In genomic region chr1:144308313-144308712, GRCm38 (mm10) we compare ENCODE assay signal across 34 mouse cellular contexts. TPM values are rescaled to one million over a fixed set of nuclear protein-coding genes. Genes with fewer than 3 reads are reported as not detected.
DNase-seq lines count a peak whose midpoint lies in the region; ATAC-seq lines count a peak whose summit lies in the region.
"Had no signal": no experiment of that assay in that cellular context is flagged by ENCODE, and none has a peak within 500 bp of the region (broad histone marks: within the 10 kb centered on the region; RNA-seq: fewer than 3 reads in every experiment).

No protein-coding gene starts in this region.

- H3K79me2 ChIP-seq in macrophage (ENCODE audit: inconsistent target): no peaks in the 10 kb centered on the region

- H3K27ac ChIP-seq in macrophage: peak overlapping the region; percentile 64
- no peak overlapping the region for H3K27ac ChIP-seq in forebrain, embryonic 16.5 days (ENCODE audit: low read length)
- H3K27ac ChIP-seq in hindbrain, embryonic 14.5 days: no peak overlapping the region
- H3K27ac ChIP-seq: hindbrain, postnatal 0 days; left cerebral cortex, adult 2 months; limb, embryonic 15.5 days; liver, embryonic 14.5 days; neural tube, embryonic 12.5 days; stomach, embryonic 15.5 days had no signal

- intact Hi-C loops in left cerebral cortex, postnatal 36 days (cut with DNase I): no loop called here

- H3K4me2 ChIP-seq in forebrain, embryonic 16.5 days (ENCODE audit: low read length): no peak overlapping the region
- no peak overlapping the region for H3K4me2 ChIP-seq in hindbrain, embryonic 14.5 days (replicated peaks)
- H3K4me2 ChIP-seq: limb, embryonic 15.5 days; lung, embryonic 14.5 days; midbrain, embryonic 11.5 days; neural tube, embryonic 12.5 days; stomach, embryonic 15.5 days had no signal

- 18% methylated on average over 5 of the region's 5 CpGs for WGBS in macrophage (ENCODE audit: missing documents)
- WGBS in forebrain, embryonic 16.5 days: 88% methylated on average over 5 of the region's 5 CpGs
- WGBS in hindbrain, embryonic 14.5 days: 90% methylated on average over 5 of the region's 5 CpGs

- H3K9ac ChIP-seq in forebrain, embryonic 16.5 days (replicated peaks; ENCODE audit: low read depth, low read length): no peak overlapping the region
- no peak overlapping the region for H3K9ac ChIP-seq in hindbrain, embryonic 14.5 days
- H3K9ac ChIP-seq: limb, embryonic 15.5 days; liver, embryonic 14.5 days; lung, embryonic 14.5 days; neural tube, embryonic 12.5 days; stomach, embryonic 15.5 days had no signal

- no peaks in the 10 kb centered on the region for H3K4me1 ChIP-seq in forebrain, embryonic 16.5 days (replicated peaks; ENCODE audit: control insufficient read depth, insufficient read depth, low read length)
- H3K4me1 ChIP-seq in hindbrain, embryonic 14.5 days (replicated peaks; ENCODE audit: control insufficient read depth, insufficient read depth, low read length): no peaks in the 10 kb centered on the region
- H3K4me1 ChIP-seq: limb, embryonic 15.5 days; neural tube, embryonic 12.5 days; stomach, embryonic 15.5 days had no signal

- peak; percentile 66 for DNase-seq in CD4-positive helper T cell, adult 2 months (ENCODE audit: low read depth, low spot score)
- DNase-seq in natural killer cell, adult 2 months (ENCODE audit: low spot score in 2 of 2): peak; percentile 48 to 59
- DNase-seq in thymus, postnatal 0 days (ENCODE audit: low spot score): no peak
- DNase-seq in left cerebral cortex, postnatal 36 days (ENCODE audit: low spot score in 2 of 2): no peak
- DNase-seq in hindbrain, embryonic 14.5 days (ENCODE audit: low spot score): no peak
- DNase-seq: adrenal gland, postnatal 36 days; cerebellum, adult 11 months; cerebellum, postnatal 10 days; gastrocnemius, postnatal 36 days; heart, postnatal 36 days; kidney, adult 11 months; kidney, postnatal 4 days; layer of hippocampus, adult 9-11 months; left cerebral cortex, postnatal 4 days; lung, embryonic 14.5 days; lung, postnatal 36 days; retina, postnatal 1 day; right cerebral cortex, postnatal 25 days; thymus, adult 18-20 months; thymus, postnatal 4 days had no signal

- H3K4me3 ChIP-seq in macrophage (ENCODE audit: inconsistent target): no peak overlapping the region
- no peak overlapping the region for H3K4me3 ChIP-seq in forebrain, embryonic 16.5 days (replicated peaks; ENCODE audit: low read length)
- H3K4me3 ChIP-seq in hindbrain, embryonic 14.5 days (replicated peaks; ENCODE audit: low read length): no peak overlapping the region
- H3K4me3 ChIP-seq: left cerebral cortex, adult 2 months; limb, embryonic 15.5 days; neural tube, embryonic 12.5 days; stomach, embryonic 15.5 days had no signal

- H3K27me3 ChIP-seq in forebrain, embryonic 16.5 days (replicated peaks; ENCODE audit: control insufficient read depth, insufficient read depth, low read length): no peaks in the 10 kb centered on the region
- H3K27me3 ChIP-seq in hindbrain, embryonic 14.5 days (ENCODE audit: control insufficient read depth, insufficient read depth, low read length): no peaks in the 10 kb centered on the region
- H3K27me3 ChIP-seq: limb, embryonic 15.5 days; neural tube, embryonic 12.5 days; stomach, embryonic 15.5 days had no signal

- no peaks in the 10 kb centered on the region for H3K36me3 ChIP-seq in macrophage (ENCODE audit: inconsistent target)
- no peaks in the 10 kb centered on the region for H3K36me3 ChIP-seq in forebrain, embryonic 16.5 days (ENCODE audit: control insufficient read depth, insufficient read depth)
- no peaks in the 10 kb centered on the region for H3K36me3 ChIP-seq in hindbrain, embryonic 14.5 days (replicated peaks; ENCODE audit: control insufficient read depth, insufficient read depth)
- H3K36me3 ChIP-seq: limb, embryonic 15.5 days; neural tube, embryonic 12.5 days; stomach, embryonic 15.5 days had no signal

- ATAC-seq in activated CD4-positive, CD25-positive, alpha-beta regulatory T cell, adult 4 months: peak; percentile 22
- no peak for ATAC-seq in forebrain, embryonic 16.5 days
- ATAC-seq in hindbrain, embryonic 14.5 days (ENCODE audit: low FRiP score): no peak
- ATAC-seq: hindbrain, postnatal 0 days had no signal

- no peaks in the 10 kb centered on the region for H3K9me3 ChIP-seq in forebrain, embryonic 16.5 days (ENCODE audit: control insufficient read depth, low read length)
- H3K9me3 ChIP-seq in hindbrain, embryonic 14.5 days (ENCODE audit: control insufficient read depth, low read length): no peaks in the 10 kb centered on the region
- H3K9me3 ChIP-seq: limb, embryonic 15.5 days; neural tube, embryonic 12.5 days; stomach, embryonic 15.5 days had no signal

RNA-seq across cellular contexts. Expression of gene Rgs1, which starts 59.3 kb away (rescaled TPM):
- 100 to 1,000 TPM; 666 to 670 TPM for polyA plus RNA-seq in activated CD4-positive, CD25-positive, alpha-beta regulatory T cell, adult 4 months (2017; shearing (Covaris generic))
- 1,000 to 10,000 TPM in 10 of 26 experiments, 100 to 1,000 TPM in 16; 103 to 1,683 (median 774) TPM for total RNA-seq in macrophage (2018; cell fraction: chromatin; rRNA removed)
- 1,000 to 10,000 TPM in 10 of 26 experiments, 100 to 1,000 TPM in 16; 101 to 2,461 (median 791) TPM for total RNA-seq in macrophage (2018; cell fraction: cytosol; rRNA removed)
- 1,000 to 10,000 TPM in 14 of 26 experiments, 100 to 1,000 TPM in 12; 145 to 2,115 (median 1,148) TPM for total RNA-seq in macrophage (2018; cell fraction: nucleus; rRNA removed)
- polyA plus RNA-seq in macrophage (2018): 91.7 to 459 TPM (median 223 TPM) in 3 replicates
- 5.7 and 6.5 TPM in 2 replicates for polyA plus RNA-seq in thymus, postnatal 0 days (2015; fragmentation: Nextera tagmentation; extraction: Ambion mirVana)
- under 1 TPM in 1 of 2 experiments, not detected in 1; 0.35 TPM for total RNA-seq in left cerebral cortex, postnatal 36 days (2021)
- polyA plus RNA-seq in forebrain, embryonic 16.5 days (2015; fragmentation: Nextera tagmentation; extraction: Ambion mirVana): not detected in 2 replicates
- polyA plus RNA-seq in hindbrain, embryonic 14.5 days (2014; fragmentation: Nextera tagmentation; extraction: Ambion mirVana): not detected in 2 replicates
- total RNA-seq: gastrocnemius, postnatal 36 days; heart, postnatal 36 days; midbrain, postnatal 0 days had no signal
- polyA plus RNA-seq: embryonic facial prominence, embryonic 11.5 days; forebrain, embryonic 11.5 days; hindbrain, postnatal 0 days; kidney, embryonic 16.5 days; midbrain, embryonic 11.5 days; midbrain, postnatal 0 days; neural tube, embryonic 12.5 days had no signal

Comparison
In these comparisons a context has a peak if more than half of its experiments do, and no peak if none do; other contexts are left out.
1. DNase-seq: peak in CD4-positive helper T cell, adult 2 months (single experiment) and natural killer cell, adult 2 months (2 of 2); none in thymus, postnatal 0 days (single experiment), left cerebral cortex, postnatal 36 days (0 of 2) and hindbrain, embryonic 14.5 days (single experiment).
2. RNA of gene Rgs1, which starts 59.3 kb away (polyA plus RNA-seq): 666 to 670 TPM in activated CD4-positive, CD25-positive, alpha-beta regulatory T cell, adult 4 months and 91.7 to 459 TPM in macrophage; 5.7 to 6.5 TPM in thymus, postnatal 0 days, not detected in forebrain, embryonic 16.5 days and not detected in hindbrain, embryonic 14.5 days; every median in the first group is over 10 times any median in the second.